Comparison of ENCODE assay signal across 8 mouse cellular contexts in the genomic region with DNA sequence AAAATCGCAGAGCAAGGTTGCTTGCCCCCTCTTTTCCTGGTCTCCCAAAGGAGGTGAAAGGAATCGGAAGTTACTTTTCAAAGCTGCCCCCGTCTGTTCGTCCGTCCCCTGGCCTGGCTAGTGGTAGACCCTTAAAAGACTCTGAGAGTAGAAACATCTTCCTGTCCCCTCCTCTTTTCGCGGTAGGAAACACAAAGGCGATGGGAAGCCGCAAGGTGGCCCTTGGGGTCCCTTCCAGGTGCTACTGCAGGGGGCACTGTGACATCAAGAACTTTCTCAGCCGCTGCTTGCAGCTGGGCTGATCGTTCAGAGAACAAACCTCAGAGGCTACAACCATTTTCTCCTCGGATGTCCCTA.
DNase-seq lines count a peak whose midpoint lies in the region; ATAC-seq and TF ChIP-seq lines count a peak whose summit lies in the region.

No protein-coding gene starts in this region.

- no peaks in the 10 kb centered on the region for H3K9me3 ChIP-seq in kidney, embryonic 14.5 days (ENCODE audit: control insufficient read depth, low read length)
- no peaks in the 10 kb centered on the region for H3K9me3 ChIP-seq in stomach, embryonic 16.5 days (replicated peaks; ENCODE audit: control insufficient read depth, low read length)

- peak; percentile 59 for TF ChIP-seq CTCF in brain, embryonic 14.5 days (IDR thresholded peaks at IDR 0.05; ENCODE audit: borderline replicate concordance, extremely low read depth, insufficient read depth, insufficient read length)

- 0 out of 2 replicates have a peak, but pooled peaks have one; percentile 33 for ATAC-seq in kidney, embryonic 14.5 days (ENCODE audit: low FRiP score, low TSS enrichment)
- ATAC-seq in stomach, embryonic 16.5 days (ENCODE audit: insufficient read depth, low FRiP score): peak; percentile 40; the same call in 1 of the 2 replicates
- ATAC-seq in monocyte, adult 5-6 weeks (replicated peaks; ENCODE audit: insufficient number of reproducible peaks, low FRiP score, low TSS enrichment, poor library complexity, severe bottlenecking): no peak

- peak overlapping the region; percentile 32 for H3K4me3 ChIP-seq in kidney, embryonic 14.5 days (ENCODE audit: low read length)
- peak overlapping the region; percentile 10; the same call in 1 of the 2 replicates for H3K4me3 ChIP-seq in stomach, embryonic 16.5 days (replicated peaks; ENCODE audit: low read length)

- WGBS in kidney, embryonic 14.5 days: under 1% methylated on average over 12 of the region's 12 CpGs
- WGBS in stomach, embryonic 16.5 days: 1% methylated on average over 12 of the region's 12 CpGs

- no peak for TF ChIP-seq POLR2A in brain, embryonic 14.5 days (IDR thresholded peaks at IDR 0.05; ENCODE audit: borderline replicate concordance, extremely low read depth, insufficient read depth, insufficient read length, poor library complexity, severe bottlenecking)

- no peaks in the 10 kb centered on the region; the same call in 1 of the 2 replicates for H3K4me1 ChIP-seq in kidney, embryonic 14.5 days (ENCODE audit: control insufficient read depth, insufficient read depth, low read length)
- H3K4me1 ChIP-seq in stomach, embryonic 16.5 days (ENCODE audit: control insufficient read depth, insufficient read depth, low read length): peaks cover 5% of the 10 kb centered on the region; the same call in 1 of the 2 replicates

- H3K4me2 ChIP-seq in kidney, embryonic 14.5 days (replicated peaks; ENCODE audit: low read depth, low read length): peak overlapping the region; percentile 39
- H3K4me2 ChIP-seq in stomach, embryonic 16.5 days (ENCODE audit: low read depth, low read length): peak overlapping the region; percentile 41

- H3K9ac ChIP-seq in kidney, embryonic 14.5 days (ENCODE audit: low read depth, low read length): peak overlapping the region; percentile 45; the same call in 1 of the 2 replicates
- no peak overlapping the region for H3K9ac ChIP-seq in stomach, embryonic 16.5 days (ENCODE audit: low read length)

- peak; percentile 54 for DNase-seq in R1 (ENCODE audit: low read depth, low spot score)
- DNase-seq in brain, embryonic 14.5 days (ENCODE audit: low read depth): peak; percentile 67
- DNase-seq in heart, adult 9 months (ENCODE audit: low spot score in 2 of 2): peak; percentile 19
- peak; percentile 79 for DNase-seq in lung, postnatal 10 days
- no peak for DNase-seq in right cerebral cortex, adult 2 months (ENCODE audit: low spot score in 2 of 2)

- no peak overlapping the region; the same call in 1 of the 2 replicates for H3K27ac ChIP-seq in kidney, embryonic 14.5 days (ENCODE audit: low read depth, low read length)
- no peak overlapping the region for H3K27ac ChIP-seq in stomach, embryonic 16.5 days (ENCODE audit: low read length)

- H3K27me3 ChIP-seq in kidney, embryonic 14.5 days (ENCODE audit: control insufficient read depth, insufficient read depth, low read length): peaks cover 32% of the 10 kb centered on the region; the same call in 1 of the 2 replicates
- H3K27me3 ChIP-seq in stomach, embryonic 16.5 days (ENCODE audit: control insufficient read depth, insufficient read depth, low read length): peaks cover 30% of the 10 kb centered on the region

- H3K36me3 ChIP-seq in kidney, embryonic 14.5 days (ENCODE audit: control insufficient read depth, insufficient read depth, low read length): no peaks in the 10 kb centered on the region
- H3K36me3 ChIP-seq in stomach, embryonic 16.5 days (ENCODE audit: control insufficient read depth, insufficient read depth, low read length): no peaks in the 10 kb centered on the region

Comparison
In these comparisons a context has a peak if more than half of its experiments do, and no peak if none do; other contexts are left out.
1. DNase-seq: peak in R1 (single experiment), brain, embryonic 14.5 days (single experiment), heart, adult 9 months (2 of 2) and lung, postnatal 10 days (single experiment); none in right cerebral cortex, adult 2 months (0 of 2).